Mouse (Mus musculus) liver, embryonic 14.5 days (tissue): Measurements from ENCODE around the gene Zbtb8a.

ENCODE experiments used
- CTCF ChIP-seq: IDR thresholded peaks from 2 replicates; pipeline ENCODE4 v1.5.1; 2016; ENCODE audit warnings: antibody characterized with exemption, low read depth, control low read depth
- EP300 ChIP-seq: IDR thresholded peaks from 2 replicates; pipeline ENCODE4 v1.6.1; 2016; ENCODE audit warnings: antibody characterized with exemption, low read depth

DNA sequence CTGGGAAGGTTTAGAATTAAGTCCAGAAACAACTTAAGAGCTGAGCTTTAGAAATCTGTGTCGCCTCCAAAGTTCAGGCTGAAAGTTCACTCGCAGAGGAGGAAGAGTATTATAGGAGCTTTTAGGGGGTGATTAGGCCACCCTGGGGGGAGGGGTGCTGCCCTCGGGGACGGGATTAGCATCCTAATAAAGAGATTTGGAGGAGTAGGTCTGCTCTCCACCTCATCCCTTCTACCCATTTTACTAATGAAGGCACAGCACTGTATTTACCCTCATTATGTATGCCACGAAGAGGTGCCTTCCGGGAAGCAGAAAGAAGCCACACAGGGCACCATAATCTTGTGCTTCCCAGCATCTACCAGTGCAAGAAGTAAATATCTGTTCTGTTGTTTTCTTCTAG is 2.9 kb downstream of the Zbtb8a start:
- no peak for TF ChIP-seq CTCF
- TF ChIP-seq EP300 = no peak
